Mouse (Mus musculus): ENCODE measurements at regions not wholly inside any gene's neighbourhood (a gene's known extent, or its start where the extent isn't known, plus 50 kb on each side); places are given as distances from the start of the nearest gene placed in this dataset.

GRCm38 (mm10) chr2:137456436-137456835, 340.0 kb upstream of the Jag1 start:
- no peak for DNase-seq (ENCODE audit: low spot score in 2 of 2)

DNA sequence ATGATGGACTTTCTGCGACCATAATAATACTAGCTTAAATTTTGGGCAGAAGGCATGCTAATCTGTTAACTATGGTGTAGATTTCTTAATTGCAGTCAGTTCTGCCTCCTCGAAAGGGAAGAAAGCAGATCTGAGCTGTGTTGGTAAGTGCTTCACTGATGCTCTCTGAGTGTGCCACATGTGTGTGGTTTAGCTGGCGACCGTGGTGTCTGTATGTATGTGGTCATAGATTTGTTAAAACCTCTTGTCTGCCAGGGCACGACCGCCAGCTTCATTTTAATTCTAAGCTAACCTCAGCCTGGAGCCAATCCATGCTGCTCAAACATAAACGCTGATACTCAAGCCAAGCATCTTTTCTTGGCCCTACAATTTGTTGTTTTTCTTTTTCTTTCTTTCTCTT, 330.5 kb upstream of the Jag1 start:
- DNase-seq (ENCODE audit: low spot score in 2 of 2), result no peak

- DNase-seq (ENCODE audit: low spot score in 2 of 2), result no peak
These were observed 321.3 kb upstream of the Jag1 start for GRCm38 (mm10) chr2:137437741-137438140.

DNA sequence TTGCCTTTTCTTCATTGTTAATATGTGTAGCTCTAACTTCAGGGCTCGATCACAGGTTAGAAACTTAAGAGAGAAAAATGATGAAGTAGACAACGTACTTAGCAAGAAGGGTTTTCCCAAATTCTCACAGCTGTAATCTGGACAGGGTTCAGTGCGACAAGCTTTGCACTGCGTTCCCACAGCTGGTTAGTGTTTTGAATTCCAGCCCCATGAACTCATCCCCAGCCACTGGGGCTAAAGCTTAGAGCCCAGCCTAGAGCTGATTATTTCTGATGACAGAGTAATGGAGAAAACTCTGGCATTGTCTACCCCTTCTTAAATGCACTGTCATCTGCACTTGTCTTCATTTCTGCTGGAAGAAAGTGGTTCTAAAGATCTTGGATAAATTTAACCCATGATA, 319.7 kb upstream of the Jag1 start:
- DNase-seq (ENCODE audit: low spot score in 2 of 2), result no peak

GRCm38 (mm10) chr2:137422656-137423055, 306.2 kb upstream of the Jag1 start:
- no peak for DNase-seq (ENCODE audit: low spot score in 2 of 2)

DNA sequence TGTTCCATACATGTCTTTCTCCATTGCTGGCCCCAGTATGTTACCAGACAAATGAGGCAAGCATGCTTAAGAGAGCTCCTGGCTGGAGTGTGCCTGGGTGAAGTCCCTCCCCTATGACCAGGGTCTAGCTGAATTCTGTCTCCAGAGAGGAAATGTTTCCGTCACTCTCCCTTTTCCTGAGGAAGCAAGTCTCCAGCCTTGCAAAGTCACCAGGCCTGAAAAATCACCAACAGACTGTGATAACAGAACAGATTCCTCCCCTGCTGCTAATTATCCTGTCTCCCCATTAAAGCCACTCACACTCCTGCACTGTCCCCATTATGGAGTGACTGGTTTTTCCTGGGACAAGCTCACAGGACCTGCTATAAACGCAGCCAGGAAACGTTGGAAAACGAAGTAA, 303.2 kb upstream of the Jag1 start:
- DNase-seq (ENCODE audit: low spot score in 2 of 2), result no peak

- DNase-seq (ENCODE audit: low spot score in 2 of 2), result no peak
These were observed 301.2 kb upstream of the Jag1 start for GRCm38 (mm10) chr2:137417691-137418090.

DNA sequence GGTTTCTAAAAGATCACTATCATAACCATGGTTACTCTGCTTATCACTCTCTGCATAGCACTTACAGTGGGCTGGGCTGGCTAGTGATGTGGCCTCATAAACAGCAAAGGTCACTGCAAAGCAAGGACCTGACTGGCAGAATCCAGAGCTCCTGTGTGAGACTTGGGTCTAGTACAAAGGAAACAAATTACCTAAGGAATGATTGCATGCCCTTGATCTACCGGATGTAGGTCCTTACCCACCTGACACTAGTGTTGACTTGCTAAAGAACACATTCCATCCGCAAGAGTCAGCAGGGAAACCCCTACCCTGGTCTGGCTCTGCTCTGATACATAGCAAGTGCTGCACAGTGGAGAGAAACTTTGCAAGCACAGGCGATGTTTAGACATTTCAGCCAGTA, 297.0 kb upstream of the Jag1 start:
- no peak for DNase-seq (ENCODE audit: low spot score in 2 of 2)

- no peak for DNase-seq (ENCODE audit: low spot score in 2 of 2)
These were observed 293.2 kb upstream of the Jag1 start for GRCm38 (mm10) chr2:137409611-137410010.

DNA sequence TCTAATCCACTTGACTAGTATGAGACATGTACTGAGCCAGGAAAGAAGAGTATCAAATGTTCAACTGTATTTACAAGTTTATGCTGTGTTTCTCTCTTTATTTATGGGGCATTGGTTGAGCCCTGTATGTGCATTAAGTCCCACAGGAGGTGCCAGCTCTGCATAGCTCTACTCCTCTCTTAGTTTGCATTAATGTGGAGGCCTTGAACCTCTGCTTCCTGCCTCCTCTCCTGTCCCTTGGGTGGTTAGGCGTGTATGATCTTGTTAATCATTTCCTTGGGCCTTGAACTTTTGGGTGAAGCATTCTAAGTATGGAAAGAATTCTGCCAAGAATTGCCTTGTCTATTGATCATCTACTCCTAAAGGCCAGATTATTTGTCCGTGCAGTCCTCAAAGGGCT, 291.9 kb upstream of the Jag1 start:
- DNase-seq (ENCODE audit: low spot score in 2 of 2), result no peak

DNA sequence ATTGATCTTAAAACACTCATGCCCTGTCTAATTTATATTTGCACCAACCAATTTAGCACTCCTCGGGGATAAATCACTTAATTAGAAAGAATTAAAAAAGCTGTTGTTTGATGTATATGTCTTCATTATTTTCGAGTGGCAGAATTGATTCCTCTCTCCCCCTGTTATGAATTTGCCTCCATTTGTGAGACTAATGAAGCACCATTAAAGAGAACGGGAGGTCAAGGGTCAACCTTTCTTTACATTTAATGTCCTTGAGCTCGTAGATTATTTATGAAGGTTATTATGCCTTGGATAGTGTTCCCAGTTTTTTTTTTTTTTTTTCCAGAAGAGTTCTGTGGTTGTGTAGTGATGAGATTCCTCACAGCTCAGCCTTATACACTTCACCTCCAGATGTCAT, 277.0 kb upstream of the Jag1 start:
- DNase-seq (ENCODE audit: low spot score in 2 of 2), result no peak

- DNase-seq (ENCODE audit: low spot score in 2 of 2), result no peak
These were observed 263.4 kb upstream of the Jag1 start for GRCm38 (mm10) chr2:137379816-137380215.

DNA sequence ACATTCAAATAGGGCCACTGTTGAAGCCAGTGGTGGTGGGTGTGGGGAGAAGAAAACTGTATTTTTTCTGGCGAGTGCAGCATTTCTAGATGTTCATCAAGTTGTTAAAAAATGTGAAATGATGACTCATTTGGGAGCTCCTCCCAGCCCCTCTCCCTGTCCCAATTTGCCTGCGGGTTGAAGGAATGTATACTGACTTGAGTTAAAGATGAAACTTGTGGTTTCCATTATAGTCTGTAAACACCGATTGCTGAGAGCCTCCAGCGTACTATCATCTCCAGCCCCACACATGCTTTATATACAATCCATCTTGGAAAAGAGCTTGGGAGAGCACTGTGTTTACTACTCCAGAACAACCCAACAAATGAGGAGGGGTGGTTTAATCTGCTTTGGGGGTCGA, 258.9 kb upstream of the Jag1 start:
- DNase-seq (ENCODE audit: low spot score in 2 of 2), result no peak

GRCm38 (mm10) chr2:137371062-137371461, 254.6 kb upstream of the Jag1 start:
- DNase-seq (ENCODE audit: low spot score in 2 of 2), result no peak

DNA sequence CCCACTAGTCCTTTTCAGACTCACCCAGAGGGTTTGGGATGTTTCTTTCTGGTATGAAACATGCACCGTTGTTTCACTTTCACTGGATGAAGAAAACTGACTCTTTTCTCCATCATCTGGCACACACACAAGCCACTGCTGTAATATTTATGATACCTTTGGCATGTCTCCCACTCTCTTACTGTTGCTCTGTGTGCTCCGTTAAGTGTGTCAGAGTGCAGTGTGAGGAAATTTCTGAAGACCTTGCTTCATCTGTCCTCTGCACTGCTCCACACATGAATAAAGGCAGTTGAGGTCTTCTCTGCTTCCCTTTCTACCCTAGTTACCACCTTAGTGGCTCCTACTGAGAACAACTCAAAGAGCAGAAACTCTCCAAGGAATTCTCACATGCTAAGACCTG, 246.6 kb upstream of the Jag1 start:
- DNase-seq (ENCODE audit: low spot score in 2 of 2), result no peak

GRCm38 (mm10) chr2:137357181-137357738, 240.8 kb upstream of the Jag1 start:
- DNase-seq (ENCODE audit: low spot score in 2 of 2), result no peak

GRCm38 (mm10) chr2:137343736-137344135, 227.3 kb upstream of the Jag1 start:
- DNase-seq (ENCODE audit: low spot score in 2 of 2), result no peak

DNA sequence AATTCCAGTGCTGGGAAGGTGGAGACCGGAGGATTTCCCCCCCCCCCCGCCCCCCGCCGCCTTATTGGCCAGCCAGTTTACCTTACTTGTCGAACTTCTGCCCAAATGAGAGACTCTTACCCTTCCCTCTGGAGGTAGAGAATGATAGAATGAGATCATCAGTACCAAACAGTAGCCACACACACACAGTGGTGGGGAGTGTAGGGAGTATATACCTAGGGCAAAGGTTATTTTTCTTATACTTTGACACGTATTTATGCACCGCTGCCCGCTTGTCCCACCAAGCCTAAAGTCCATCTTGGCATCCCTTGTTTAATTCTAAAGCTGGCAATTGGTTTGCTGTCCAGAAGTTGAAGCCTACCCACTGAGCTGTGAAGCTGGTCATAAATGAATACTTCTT, 213.6 kb upstream of the Jag1 start:
- DNase-seq (ENCODE audit: low spot score in 2 of 2), result no peak

DNA sequence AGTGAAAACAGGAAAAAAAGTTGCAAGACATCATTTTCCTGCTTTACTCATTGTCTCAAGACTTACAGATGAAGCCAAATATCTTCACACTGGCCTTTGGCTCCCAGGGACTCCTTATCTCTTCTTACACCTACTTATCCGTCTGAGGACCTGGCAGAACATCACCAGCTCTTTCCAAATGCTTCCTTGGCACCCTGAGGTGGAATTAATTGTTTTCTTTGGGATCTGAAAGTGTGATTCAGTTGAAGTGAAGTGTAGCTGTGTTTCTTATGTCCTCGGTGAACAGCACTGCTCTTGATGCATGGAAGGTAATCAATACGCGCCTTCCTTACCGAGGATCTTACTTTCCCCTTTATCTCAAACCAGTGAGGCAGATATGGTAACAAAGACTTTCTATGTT, 207.0 kb upstream of the Jag1 start:
- DNase-seq (ENCODE audit: low spot score in 2 of 2), result no peak

DNA sequence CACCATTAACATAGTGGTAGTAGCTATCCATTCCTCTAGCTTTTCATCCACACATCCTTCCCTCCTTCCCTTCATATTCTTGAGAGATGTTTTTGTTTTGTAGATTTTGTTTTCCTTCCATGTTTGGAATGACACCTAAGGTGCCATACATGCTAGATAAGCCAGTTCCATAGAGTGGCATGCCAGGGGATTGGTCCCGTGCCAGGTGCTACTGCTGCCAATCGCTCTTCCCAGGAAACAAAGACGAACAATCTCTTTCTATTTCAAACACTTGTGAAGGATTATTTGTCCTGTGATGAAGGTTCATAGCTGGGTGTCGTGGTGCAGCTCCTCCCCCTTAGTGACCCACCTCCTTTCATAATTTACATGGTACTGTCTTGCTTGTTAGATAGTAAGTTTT, 194.1 kb upstream of the Jag1 start:
- no peak for DNase-seq (ENCODE audit: low spot score in 2 of 2)

DNA sequence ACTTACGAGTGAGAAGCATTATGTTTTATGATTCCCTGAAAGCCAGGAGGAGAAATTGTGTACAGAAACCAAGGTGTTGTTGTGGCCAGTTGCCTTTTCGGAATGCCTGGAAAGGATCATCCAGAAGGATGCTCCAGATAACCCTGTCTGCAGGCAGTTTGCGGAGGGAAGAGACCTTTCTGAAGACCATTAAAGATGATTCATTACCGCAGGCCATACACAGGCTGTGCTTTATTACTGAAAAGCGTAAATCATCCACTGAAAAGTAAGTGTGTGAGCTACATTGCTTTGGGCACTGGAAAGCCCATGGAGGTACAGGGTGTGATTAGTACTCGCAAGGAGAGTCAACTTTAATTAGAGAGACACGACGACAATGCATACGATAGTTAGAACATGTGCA, 191.7 kb upstream of the Jag1 start:
- DNase-seq (ENCODE audit: low spot score in 2 of 2), result no peak

DNA sequence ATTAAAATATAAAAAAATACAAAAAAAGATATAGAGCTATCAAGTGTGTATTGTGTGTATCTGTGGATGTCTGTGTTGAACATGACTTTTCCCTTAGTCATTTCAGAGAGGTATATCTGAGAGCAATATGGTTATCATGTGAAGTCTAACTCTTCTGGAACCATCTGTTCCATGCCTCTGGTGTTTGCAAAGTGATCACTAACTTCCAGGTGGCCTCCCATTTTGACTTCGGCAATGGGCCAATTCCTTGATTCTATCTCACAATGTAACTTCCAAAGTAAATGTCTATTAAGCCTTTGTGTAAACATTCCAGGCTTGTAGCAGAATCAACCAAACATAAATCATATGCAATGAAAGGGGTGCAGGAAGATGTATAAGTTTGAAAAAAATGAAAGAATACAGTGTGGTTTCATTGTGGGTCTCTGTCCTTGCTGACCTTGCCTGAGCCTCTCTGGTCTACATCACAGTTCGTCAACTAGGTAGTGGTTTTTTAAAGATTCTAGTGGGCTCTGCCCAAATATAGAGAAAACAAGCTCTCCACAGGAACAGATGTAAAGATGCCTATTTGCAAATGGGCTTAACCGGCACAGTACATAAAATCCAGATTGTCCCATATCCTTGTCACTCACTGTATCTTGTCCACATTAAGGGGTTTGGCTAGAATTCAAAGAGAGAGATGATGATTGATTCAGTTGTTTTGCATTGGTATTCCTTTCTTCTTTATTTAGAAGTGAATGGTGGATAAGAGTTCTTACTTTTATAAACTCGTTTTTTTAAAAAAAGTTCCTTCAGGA, 185.2 kb upstream of the Jag1 start:
- DNase-seq (ENCODE audit: low spot score in 2 of 2), result no peak

GRCm38 (mm10) chr2:137289231-137289630, 172.8 kb upstream of the Jag1 start:
- DNase-seq (ENCODE audit: low spot score in 2 of 2), result no peak

All from adrenal gland, postnatal 4 days (tissue).